Mouse (Mus musculus) midbrain, embryonic 11.5 days (tissue): ENCODE measurements around the gene Hdac11. TPM values are rescaled to one million over a fixed set of nuclear protein-coding genes. Genes with fewer than 3 reads are reported as not detected.
"Not testable (repeated sequence)": the region's sequence is repeated elsewhere in the genome, so short reads cannot be mapped to it uniquely, and the experiment has no call there.

Source experiments
- ATAC-seq: fragments of 200-750 bp; cut with Nextera tagmentation; 2 replicates; pipeline ENCODE4 v1.8.0; 2017; ENCODE audit warnings: moderate TSS enrichment, moderate library complexity; ENCODE audit not compliant: low FRiP score
- DNase-seq: peaks from one replicate; pipeline ENCODE4 v3.0.0; 2015; ENCODE audit warnings: low spot score; ENCODE audit errors: missing footprints
- H3K27ac ChIP-seq: fragments of 300-500 bp; sonication (generic); 2 replicates; pipeline ENCODE4 v1.5.1; 2014; ENCODE audit warnings: low read depth, low read length
- H3K27me3 ChIP-seq: fragments of 300-500 bp; sonication (generic); 2 replicates; pipeline ENCODE4 v1.6.1; 2014; ENCODE audit warnings: mild to moderate bottlenecking, low read length, moderate library complexity, mixed read lengths; ENCODE audit not compliant: control insufficient read depth, insufficient read depth
- H3K36me3 ChIP-seq: fragments of 300-500 bp; sonication (generic); 2 replicates; pipeline ENCODE4 v1.6.1; 2014; ENCODE audit warnings: mild to moderate bottlenecking, low read length, moderate library complexity, mixed read lengths; ENCODE audit not compliant: control insufficient read depth, insufficient read depth
- H3K4me1 ChIP-seq: fragments of 300-500 bp; sonication (generic); 2 replicates; pipeline ENCODE4 v1.6.1; 2014; ENCODE audit warnings: low read length; ENCODE audit not compliant: control insufficient read depth, insufficient read depth
- H3K4me2 ChIP-seq: fragments of 300-500 bp; sonication (generic); 2 replicates; pipeline ENCODE4 v1.6.1; 2014; ENCODE audit warnings: mild to moderate bottlenecking, moderate library complexity
- H3K4me3 ChIP-seq: fragments of 300-500 bp; sonication (generic); 2 replicates; pipeline ENCODE4 v1.5.1; 2014; ENCODE audit warnings: low read depth, low read length
- H3K9ac ChIP-seq: fragments of 300-500 bp; sonication (generic); 2 replicates; pipeline ENCODE4 v1.6.1; 2014; ENCODE audit warnings: low read length
- H3K9me3 ChIP-seq: fragments of 300-500 bp; sonication (generic); 2 replicates; pipeline ENCODE4 v1.6.1; 2016; ENCODE audit warnings: low read length; ENCODE audit not compliant: control insufficient read depth
- WGBS: fragments of 180-500 bp; shearing (Covaris S2); extraction: QIAGEN DNeasy Blood & Tissue Kit; methylation state at CpG from one replicate; pipeline ENCODE4 v1.1.7; 2014; 5-methylcytosine and 5-hydroxymethylcytosine counted together
- polyA plus RNA-seq: library from polyadenylated mRNA; unstranded; fragments of >200 nt; fragmentation: Nextera tagmentation; extraction: Ambion mirVana; gene quantifications from 2 replicates; pipeline ENCODE4 v1.2.1, GENCODE M21; 2014

The Hdac11 gene
- polyA plus RNA-seq, 1 experiment from 2014 or later = 13.0 TPM

- Histone ChIP-seq H3K9me3 (no peaks in the 10 kb centered on the region), H3K36me3 (no peaks in the 10 kb centered on the region), H3K4me1 (0 out of 2 replicates have a peak, but pooled peaks cover 2% of the 10 kb centered on the region), H3K4me2 (no peak overlapping the region), H3K27me3 (no peaks in the 10 kb centered on the region), H3K27ac (no peak overlapping the region), H3K9ac (no peak overlapping the region), H3K4me3 (no peak overlapping the region)
- ATAC-seq (peak; percentile 58; the same call in 1 of the 2 replicates), DNase-seq (peak; percentile 85)
- WGBS = 45% methylated on average over 8 of the region's 8 CpGs
These were observed 44.1 kb downstream of the Hdac11 start for GRCm38 (mm10) chr6:91200429-91201188.

GRCm38 (mm10) chr6:91201881-91202341 lies 45.4 kb downstream of the Hdac11 start:
- H3K27ac ChIP-seq = no peak overlapping the region
- DNase-seq (no peak), ATAC-seq (no peak)
- no peaks in the 10 kb centered on the region for H3K27me3 ChIP-seq
- H3K4me3 ChIP-seq = no peak overlapping the region
- no peaks in the 10 kb centered on the region for H3K9me3 ChIP-seq
- 85% methylated on average over 8 of the region's 8 CpGs for WGBS
- H3K9ac ChIP-seq = no peak overlapping the region
- no peak overlapping the region for H3K4me2 ChIP-seq
- no peaks in the 10 kb centered on the region for H3K36me3 ChIP-seq
- 0 out of 2 replicates have a peak, but pooled peaks cover 2% of the 10 kb centered on the region for H3K4me1 ChIP-seq

- Histone ChIP-seq H3K27me3 (no peaks in the 10 kb centered on the region), H3K4me2 (no peak overlapping the region), H3K9me3 (no peaks in the 10 kb centered on the region), H3K27ac (no peak overlapping the region), H3K4me3 (no peak overlapping the region), H3K36me3 (no peaks in the 10 kb centered on the region), H3K9ac (no peak overlapping the region), H3K4me1 (0 out of 2 replicates have a peak, but pooled peaks cover 2% of the 10 kb centered on the region)
- ATAC-seq = no peak
- 88% methylated on average over 4 of the region's 4 CpGs for WGBS
- no peak for DNase-seq
These were observed 46.1 kb downstream of the Hdac11 start for GRCm38 (mm10) chr6:91202571-91202970.

- Histone ChIP-seq H3K4me2 (no peak overlapping the region), H3K9me3 (no peaks in the 10 kb centered on the region), H3K27me3 (no peaks in the 10 kb centered on the region), H3K4me1 (peaks cover 11% of the 10 kb centered on the region), H3K27ac (no peak overlapping the region), H3K4me3 (no peak overlapping the region), H3K9ac (no peak overlapping the region), H3K36me3 (no peaks in the 10 kb centered on the region)
- WGBS = 78% methylated on average over 3 of the region's 3 CpGs
- ATAC-seq (no peak), DNase-seq (no peak)
These were observed 48.9 kb downstream of the Hdac11 start for GRCm38 (mm10) chr6:91205346-91205745.

GRCm38 (mm10) chr6:91205791-91206190 lies 49.3 kb downstream of the Hdac11 start:
- Histone ChIP-seq H3K4me3 (no peak overlapping the region), H3K4me1 (peaks cover 11% of the 10 kb centered on the region), H3K4me2 (no peak overlapping the region), H3K9me3 (no peaks in the 10 kb centered on the region), H3K27ac (no peak overlapping the region), H3K36me3 (no peaks in the 10 kb centered on the region), H3K9ac (no peak overlapping the region), H3K27me3 (no peaks in the 10 kb centered on the region)
- DNase-seq = no peak
- WGBS = 76% methylated on average over 5 of the region's 5 CpGs
- ATAC-seq = no peak

GRCm38 (mm10) chr6:91207491-91207890 lies 51.0 kb downstream of the Hdac11 start:
- ATAC-seq = no peak

GRCm38 (mm10) chr6:91209780-91210179 lies 53.3 kb downstream of the Hdac11 start:
- ATAC-seq (peak; percentile 63), DNase-seq (no peak)
- peak overlapping the region; percentile 32; the same call in 1 of the 2 replicates for H3K27ac ChIP-seq
- no peaks in the 10 kb centered on the region for H3K9me3 ChIP-seq
- H3K9ac ChIP-seq = no peak overlapping the region; the same call in 1 of the 2 replicates
- no peak overlapping the region for H3K4me3 ChIP-seq
- no peaks in the 10 kb centered on the region for H3K36me3 ChIP-seq
- 3% methylated on average over 2 of the region's 2 CpGs for WGBS
- H3K4me1 ChIP-seq = peaks cover 20% of the 10 kb centered on the region
- peaks cover 8% of the 10 kb centered on the region for H3K27me3 ChIP-seq
- no peak overlapping the region for H3K4me2 ChIP-seq

More at GRCm38 (mm10) chr6:91207491-91207890, 51.0 kb downstream of the Hdac11 start:
- H3K4me3 ChIP-seq = no peak overlapping the region
- H3K27ac ChIP-seq = no peak overlapping the region
- no peak overlapping the region for H3K9ac ChIP-seq
- no peak overlapping the region for H3K4me2 ChIP-seq
- H3K4me1 ChIP-seq = peaks cover 13% of the 10 kb centered on the region
- WGBS = 71% methylated on average over 3 of the region's 3 CpGs
- H3K27me3 ChIP-seq = 0 out of 2 replicates have a peak, but pooled peaks cover 2% of the 10 kb centered on the region
- H3K36me3 ChIP-seq = no peaks in the 10 kb centered on the region
- DNase-seq = no peak
- no peaks in the 10 kb centered on the region for H3K9me3 ChIP-seq

GRCm38 (mm10) chr6:91210852-91211251 lies 54.4 kb downstream of the Hdac11 start:
- H3K9me3 ChIP-seq = no peaks in the 10 kb centered on the region
- no peaks in the 10 kb centered on the region for H3K36me3 ChIP-seq
- DNase-seq (no peak), ATAC-seq (no peak)
- no peak overlapping the region for H3K4me2 ChIP-seq
- no peak overlapping the region for H3K27ac ChIP-seq
- H3K27me3 ChIP-seq = peaks cover 8% of the 10 kb centered on the region
- H3K4me3 ChIP-seq = no peak overlapping the region
- WGBS = 75% methylated on average over 3 of the region's 3 CpGs
- peaks cover 20% of the 10 kb centered on the region for H3K4me1 ChIP-seq
- H3K9ac ChIP-seq = no peak overlapping the region

GRCm38 (mm10) chr6:91212155-91212554 lies 55.7 kb downstream of the Hdac11 start, which contains the start of gene Fbln2:
Gene Fbln2, plus strand, starts transcription at chr6:91212455.
- H3K4me1 ChIP-seq = peaks cover 20% of the 10 kb centered on the region
- not testable (repeated sequence) for ATAC-seq, H3K27me3 ChIP-seq, H3K27ac ChIP-seq, H3K36me3 ChIP-seq, H3K9me3 ChIP-seq, DNase-seq
- peak within 1 kb of the TSS; percentile 53 for H3K9ac ChIP-seq
- H3K4me3 ChIP-seq = peak within 1 kb of the TSS; percentile 29
- peak within 1 kb of the TSS; percentile 52 for H3K4me2 ChIP-seq
